Mouse (Mus musculus): Measurements from ENCODE around the gene Cab39l. TPM values are rescaled to one million over a fixed set of nuclear protein-coding genes. Genes with fewer than 3 reads are reported as not detected.

The Cab39l gene
- polyA plus RNA-seq, 1 experiment from 2014 or later = 26.5 TPM

DNA sequence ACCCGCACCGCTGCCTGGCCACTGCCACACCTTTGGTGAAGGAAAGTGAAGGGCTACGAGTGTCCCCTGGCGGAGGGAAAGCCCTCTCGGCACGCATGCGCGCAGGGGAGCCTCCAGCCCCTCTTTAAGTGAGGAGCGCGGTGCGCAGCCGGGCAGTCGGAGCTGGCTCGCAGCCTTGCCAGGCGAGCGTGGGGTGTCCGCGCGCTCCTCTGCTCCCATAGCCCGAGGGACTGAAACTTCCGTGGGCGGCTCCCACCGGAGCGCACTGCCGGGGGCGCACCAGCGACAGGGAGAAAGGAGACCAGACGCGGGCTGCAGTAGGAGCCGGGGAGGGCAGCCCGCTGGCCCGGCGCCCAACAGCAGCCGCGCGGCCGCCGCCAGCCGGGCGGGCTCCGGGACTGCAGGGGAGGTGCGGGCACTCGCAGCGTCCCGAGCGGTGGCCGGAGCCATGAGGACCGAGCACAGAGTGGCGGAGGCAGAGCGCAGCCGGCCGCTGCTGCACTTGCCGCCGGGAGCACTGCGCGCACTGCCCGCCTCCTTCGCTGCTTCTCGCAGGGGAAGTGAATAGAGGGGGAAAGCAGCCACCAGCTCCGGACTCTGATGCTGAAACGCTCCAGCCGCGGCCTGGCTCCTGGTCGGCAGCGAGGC lies 184.5 kb downstream of the Cab39l start, which contains the start of gene Shisa2:
TSS of gene Shisa2 (plus strand) at position 151 of the 648 bp plus-strand sequence.
- DNase-seq (peak; percentile 95), ATAC-seq (ENCODE audit: low FRiP score, low TSS enrichment) (peak; percentile 87)
- under 1% methylated on average over 65 of the region's 65 CpGs for WGBS
- Histone ChIP-seq H3K9me3 (ENCODE audit: control insufficient read depth, low read length) (no peaks in the 10 kb centered on the region), H3K4me2 (ENCODE audit: low read length) (peak within 1 kb of the TSS; percentile 83), H3K27ac (replicated peaks; ENCODE audit: low read depth, low read length) (peak within 1 kb of the TSS; percentile 76), H3K9ac (replicated peaks; ENCODE audit: low read length) (peak within 1 kb of the TSS; percentile 58), H3K36me3 (ENCODE audit: control insufficient read depth, insufficient read depth, low read length) (0 out of 2 replicates have a peak, but pooled peaks cover 4% of the 10 kb centered on the region), H3K4me1 (ENCODE audit: control insufficient read depth, insufficient read depth, low read length) (peaks cover 7% of the 10 kb centered on the region; the same call in 1 of the 2 replicates), H3K27me3 (ENCODE audit: control insufficient read depth, insufficient read depth, low read length) (peaks cover 8% of the 10 kb centered on the region; the same call in 1 of the 2 replicates), H3K4me3 (replicated peaks; ENCODE audit: low read depth, low read length) (peak within 1 kb of the TSS; percentile 61)

DNA sequence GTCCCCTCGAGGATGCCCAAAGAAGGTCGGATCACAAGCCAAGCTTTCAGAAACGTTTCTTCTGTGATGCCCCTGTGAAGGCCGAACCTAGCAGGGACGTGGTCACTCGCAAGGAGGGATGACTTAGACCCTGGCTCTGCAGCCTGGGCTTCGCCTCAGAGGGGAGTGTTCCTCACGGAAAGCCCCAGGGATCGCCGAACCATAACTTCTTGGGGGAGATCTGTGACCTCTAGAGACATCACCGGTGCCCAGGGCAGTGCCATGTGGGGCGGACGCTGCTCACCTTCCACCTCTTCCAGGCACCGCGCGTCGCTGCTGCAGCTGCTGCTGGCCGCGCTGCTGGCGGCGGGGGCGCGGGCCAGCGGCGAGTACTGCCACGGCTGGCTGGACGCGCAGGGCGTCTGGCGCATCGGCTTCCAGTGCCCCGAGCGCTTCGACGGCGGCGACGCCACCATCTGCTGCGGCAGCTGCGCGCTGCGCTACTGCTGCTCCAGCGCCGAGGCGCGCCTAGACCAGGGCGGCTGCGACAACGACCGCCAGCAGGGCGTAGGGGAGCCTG lies 185.1 kb downstream of the Cab39l start:
- ATAC-seq (ENCODE audit: low FRiP score, low TSS enrichment) (peak; percentile 77), DNase-seq (peak; percentile 83)
- Histone ChIP-seq H3K4me3 (replicated peaks; ENCODE audit: low read depth, low read length) (peak overlapping the region; percentile 61), H3K9ac (replicated peaks; ENCODE audit: low read length) (peak overlapping the region; percentile 58), H3K27ac (replicated peaks; ENCODE audit: low read depth, low read length) (peak overlapping the region; percentile 76), H3K36me3 (ENCODE audit: control insufficient read depth, insufficient read depth, low read length) (0 out of 2 replicates have a peak, but pooled peaks cover 4% of the 10 kb centered on the region), H3K4me2 (ENCODE audit: low read length) (peak overlapping the region; percentile 83), H3K9me3 (ENCODE audit: control insufficient read depth, low read length) (no peaks in the 10 kb centered on the region), H3K27me3 (ENCODE audit: control insufficient read depth, insufficient read depth, low read length) (peaks cover 8% of the 10 kb centered on the region; the same call in 1 of the 2 replicates), H3K4me1 (ENCODE audit: control insufficient read depth, insufficient read depth, low read length) (peaks cover 7% of the 10 kb centered on the region; the same call in 1 of the 2 replicates)
- WGBS = under 1% methylated on average over 50 of the region's 51 CpGs

DNA sequence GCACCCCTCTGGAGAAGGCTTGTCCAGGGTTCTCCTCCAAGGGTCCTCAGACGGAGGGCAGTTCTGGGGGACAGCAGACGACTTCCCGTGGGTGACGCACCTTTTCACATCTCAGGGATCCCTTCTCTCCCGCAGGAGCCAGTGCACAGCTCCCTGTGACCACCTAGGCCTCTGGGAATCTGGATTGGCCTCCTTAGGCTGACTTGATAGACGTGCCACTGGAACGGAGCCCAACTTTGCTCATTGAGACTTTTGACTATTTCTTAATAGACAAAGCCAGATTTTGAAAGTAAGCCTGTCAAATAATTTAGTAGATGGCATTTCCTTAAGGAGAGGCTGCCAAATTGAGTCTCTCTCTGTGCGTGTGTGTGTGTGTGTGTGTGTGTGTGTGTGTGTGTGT lies 185.9 kb downstream of the Cab39l start:
- H3K9me3 ChIP-seq (ENCODE audit: control insufficient read depth, low read length) = no peaks in the 10 kb centered on the region
- 0 out of 2 replicates have a peak, but pooled peaks cover 4% of the 10 kb centered on the region for H3K36me3 ChIP-seq (ENCODE audit: control insufficient read depth, insufficient read depth, low read length)
- H3K4me1 ChIP-seq (ENCODE audit: control insufficient read depth, insufficient read depth, low read length) = peaks cover 7% of the 10 kb centered on the region; the same call in 1 of the 2 replicates
- DNase-seq (peak; percentile 54), ATAC-seq (ENCODE audit: low FRiP score, low TSS enrichment) (no peak)
- WGBS = 19% methylated on average over 8 of the region's 8 CpGs
- H3K4me3 ChIP-seq (replicated peaks; ENCODE audit: low read depth, low read length) = peak overlapping the region; percentile 61
- peaks cover 8% of the 10 kb centered on the region; the same call in 1 of the 2 replicates for H3K27me3 ChIP-seq (ENCODE audit: control insufficient read depth, insufficient read depth, low read length)
- no peak overlapping the region for H3K27ac ChIP-seq (replicated peaks; ENCODE audit: low read depth, low read length)
- H3K9ac ChIP-seq (replicated peaks; ENCODE audit: low read length) = peak overlapping the region; percentile 58; the same call in 1 of the 2 replicates
- H3K4me2 ChIP-seq (ENCODE audit: low read length) = peak overlapping the region; percentile 83

DNA sequence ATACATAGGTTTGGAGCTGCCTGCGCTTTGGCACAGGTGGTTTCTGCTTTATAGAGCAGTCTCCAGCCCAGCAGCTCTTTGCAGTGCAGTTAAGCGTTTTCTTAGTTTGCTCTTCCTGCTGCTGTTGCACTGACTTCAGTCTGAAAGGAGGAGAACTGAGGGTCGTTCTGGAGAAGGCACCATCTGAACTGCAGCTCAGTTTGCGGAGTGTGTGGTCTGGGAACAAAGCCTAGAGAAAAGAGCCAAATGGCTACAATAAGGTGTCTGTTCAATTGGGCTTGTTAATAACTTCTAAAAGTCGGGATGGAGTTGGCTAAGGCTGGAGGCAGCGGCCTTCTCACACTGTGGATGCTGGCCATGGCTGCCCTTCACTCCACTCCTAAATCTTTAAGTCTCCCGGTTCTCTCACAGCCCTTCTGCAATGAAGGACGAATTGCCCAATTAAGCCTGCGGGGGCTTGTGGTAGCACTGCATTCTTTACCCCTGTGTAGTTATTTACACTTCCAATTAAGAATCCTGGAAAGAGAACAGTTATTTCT lies 186.4 kb downstream of the Cab39l start:
- Histone ChIP-seq H3K36me3 (ENCODE audit: control insufficient read depth, insufficient read depth, low read length) (0 out of 2 replicates have a peak, but pooled peaks cover 4% of the 10 kb centered on the region), H3K9ac (replicated peaks; ENCODE audit: low read length) (0 out of 2 replicates have a peak overlapping the region, but pooled peaks have one; percentile 1), H3K4me1 (ENCODE audit: control insufficient read depth, insufficient read depth, low read length) (peaks cover 7% of the 10 kb centered on the region; the same call in 1 of the 2 replicates), H3K27ac (replicated peaks; ENCODE audit: low read depth, low read length) (no peak overlapping the region), H3K4me2 (ENCODE audit: low read length) (peak overlapping the region; percentile 83), H3K4me3 (replicated peaks; ENCODE audit: low read depth, low read length) (peak overlapping the region; percentile 61), H3K27me3 (ENCODE audit: control insufficient read depth, insufficient read depth, low read length) (peaks cover 8% of the 10 kb centered on the region; the same call in 1 of the 2 replicates), H3K9me3 (ENCODE audit: control insufficient read depth, low read length) (no peaks in the 10 kb centered on the region)
- DNase-seq = peak; percentile 22
- 26% methylated on average over 9 of the region's 9 CpGs for WGBS
- ATAC-seq (ENCODE audit: low FRiP score, low TSS enrichment) = no peak

DNA sequence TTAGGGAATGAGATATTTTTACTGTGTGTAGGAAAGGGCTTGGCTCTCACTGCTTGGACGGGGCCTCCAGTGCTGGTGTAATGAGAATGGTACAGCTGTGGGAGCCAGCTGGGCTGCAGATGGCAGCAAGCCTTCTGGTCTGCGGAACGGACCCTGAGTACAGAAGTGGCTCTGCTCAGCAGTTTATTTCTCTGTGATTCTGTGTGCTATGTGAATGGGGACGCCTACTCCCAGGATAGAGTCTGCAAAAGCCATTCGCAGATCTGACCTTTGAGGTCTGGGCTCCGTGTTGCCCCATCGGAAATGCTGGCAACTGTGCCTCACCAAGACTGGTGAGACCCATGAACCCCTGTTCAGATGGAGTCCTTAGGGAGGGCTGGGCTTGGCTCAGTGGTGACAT lies 187.1 kb downstream of the Cab39l start:
- H3K36me3 ChIP-seq (ENCODE audit: control insufficient read depth, insufficient read depth, low read length) = 0 out of 2 replicates have a peak, but pooled peaks cover 4% of the 10 kb centered on the region
- H3K27ac ChIP-seq (replicated peaks; ENCODE audit: low read depth, low read length) = no peak overlapping the region
- 0 out of 2 replicates have a peak overlapping the region, but pooled peaks have one; percentile 12 for H3K9ac ChIP-seq (replicated peaks; ENCODE audit: low read length)
- peaks cover 4% of the 10 kb centered on the region; the same call in 1 of the 2 replicates for H3K27me3 ChIP-seq (ENCODE audit: control insufficient read depth, insufficient read depth, low read length)
- ATAC-seq (ENCODE audit: low FRiP score, low TSS enrichment) (no peak), DNase-seq (peak; percentile 67)
- peak overlapping the region; percentile 83 for H3K4me2 ChIP-seq (ENCODE audit: low read length)
- peak overlapping the region; percentile 61 for H3K4me3 ChIP-seq (replicated peaks; ENCODE audit: low read depth, low read length)
- no peaks in the 10 kb centered on the region for H3K9me3 ChIP-seq (ENCODE audit: control insufficient read depth, low read length)
- 47% methylated on average over 7 of the region's 7 CpGs for WGBS
- peaks cover 7% of the 10 kb centered on the region; the same call in 1 of the 2 replicates for H3K4me1 ChIP-seq (ENCODE audit: control insufficient read depth, insufficient read depth, low read length)

DNA sequence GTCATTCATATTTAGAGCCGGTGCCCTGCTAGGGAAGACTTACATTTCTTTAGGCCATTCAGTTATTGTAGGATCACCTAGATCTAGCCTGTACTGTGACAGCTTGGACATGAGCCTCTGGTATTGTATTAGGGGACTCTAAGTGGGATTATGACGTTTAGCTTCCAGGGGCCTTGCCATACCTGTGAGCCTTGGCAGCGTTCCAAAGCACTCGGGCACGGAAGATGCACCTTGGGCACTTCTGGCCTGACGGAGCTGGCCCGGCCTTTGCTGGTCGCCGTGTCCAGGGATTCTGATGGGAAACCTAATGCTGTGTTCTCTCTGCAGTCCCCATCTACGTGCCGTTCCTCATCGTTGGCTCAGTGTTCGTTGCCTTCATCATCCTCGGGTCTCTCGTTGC lies 188.5 kb downstream of the Cab39l start:
- H3K9me3 ChIP-seq (ENCODE audit: control insufficient read depth, low read length) = no peaks in the 10 kb centered on the region
- no peak overlapping the region for H3K4me3 ChIP-seq (replicated peaks; ENCODE audit: low read depth, low read length)
- H3K27ac ChIP-seq (replicated peaks; ENCODE audit: low read depth, low read length) = no peak overlapping the region
- ATAC-seq (ENCODE audit: low FRiP score, low TSS enrichment) (no peak), DNase-seq (no peak)
- no peak overlapping the region for H3K4me2 ChIP-seq (ENCODE audit: low read length)
- whole genome bisulfite sequencing = 90% methylated on average over 15 of the region's 15 CpGs
- peaks cover 3% of the 10 kb centered on the region; the same call in 1 of the 2 replicates for H3K27me3 ChIP-seq (ENCODE audit: control insufficient read depth, insufficient read depth, low read length)
- peaks cover 7% of the 10 kb centered on the region; the same call in 1 of the 2 replicates for H3K4me1 ChIP-seq (ENCODE audit: control insufficient read depth, insufficient read depth, low read length)
- H3K36me3 ChIP-seq (ENCODE audit: control insufficient read depth, insufficient read depth, low read length) = 0 out of 2 replicates have a peak, but pooled peaks cover 4% of the 10 kb centered on the region
- H3K9ac ChIP-seq (replicated peaks; ENCODE audit: low read length) = no peak overlapping the region

DNA sequence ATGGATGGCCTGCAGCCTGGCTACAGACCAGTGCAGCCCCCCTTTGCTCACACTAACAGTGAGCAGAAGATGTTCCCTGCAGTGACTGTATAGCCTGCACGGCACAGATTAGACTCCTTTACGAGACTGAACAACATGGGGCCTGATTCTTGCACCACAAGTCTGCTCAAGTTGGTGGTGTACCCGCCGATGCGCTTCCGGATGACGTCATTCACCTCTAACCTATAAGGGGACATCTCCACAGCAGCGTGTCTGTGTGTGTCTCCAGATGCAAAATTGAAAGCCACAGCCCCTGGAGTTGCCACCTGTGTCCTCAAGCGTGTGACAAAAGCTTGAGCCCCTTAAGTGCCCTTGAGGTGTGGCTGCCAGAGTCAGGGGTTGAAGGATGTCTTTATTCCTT lies 189.3 kb downstream of the Cab39l start:
- Histone ChIP-seq H3K9me3 (ENCODE audit: control insufficient read depth, low read length) (no peaks in the 10 kb centered on the region), H3K4me1 (ENCODE audit: control insufficient read depth, insufficient read depth, low read length) (peaks cover 7% of the 10 kb centered on the region; the same call in 1 of the 2 replicates), H3K27me3 (ENCODE audit: control insufficient read depth, insufficient read depth, low read length) (no peaks in the 10 kb centered on the region; the same call in 1 of the 2 replicates), H3K9ac (replicated peaks; ENCODE audit: low read length) (no peak overlapping the region), H3K27ac (replicated peaks; ENCODE audit: low read depth, low read length) (no peak overlapping the region), H3K4me2 (ENCODE audit: low read length) (no peak overlapping the region), H3K4me3 (replicated peaks; ENCODE audit: low read depth, low read length) (no peak overlapping the region), H3K36me3 (ENCODE audit: control insufficient read depth, insufficient read depth, low read length) (0 out of 2 replicates have a peak, but pooled peaks cover 4% of the 10 kb centered on the region)
- DNase-seq (no peak), ATAC-seq (ENCODE audit: low FRiP score, low TSS enrichment) (no peak)
- 90% methylated on average over 9 of the region's 9 CpGs for WGBS

DNA sequence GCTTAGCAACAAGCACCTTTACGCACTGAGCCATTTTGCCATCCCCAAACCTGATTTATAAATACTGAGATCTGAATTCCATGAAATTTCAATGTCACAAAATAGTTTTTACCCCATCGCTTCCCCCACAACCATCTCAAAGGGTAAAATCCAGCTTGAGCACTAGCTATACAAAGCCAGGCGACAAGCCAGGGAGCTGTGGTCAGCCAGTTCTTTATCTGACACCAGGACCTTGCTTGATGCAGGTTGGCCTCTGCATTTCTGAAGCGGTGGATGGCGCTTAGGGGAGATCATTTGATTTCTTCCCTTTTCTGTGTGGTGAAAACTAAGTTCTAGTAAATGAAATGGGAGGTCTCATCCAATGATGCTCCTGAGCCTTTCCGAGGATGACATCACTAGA lies 191.3 kb downstream of the Cab39l start:
- DNase-seq (no peak), ATAC-seq (ENCODE audit: low FRiP score, low TSS enrichment) (no peak)
- no peaks in the 10 kb centered on the region for H3K4me1 ChIP-seq (ENCODE audit: control insufficient read depth, insufficient read depth, low read length)
- H3K27me3 ChIP-seq (ENCODE audit: control insufficient read depth, insufficient read depth, low read length) = no peaks in the 10 kb centered on the region
- H3K9ac ChIP-seq (replicated peaks; ENCODE audit: low read length) = no peak overlapping the region
- WGBS = 92% methylated on average over 6 of the region's 6 CpGs
- no peak overlapping the region for H3K4me2 ChIP-seq (ENCODE audit: low read length)
- no peaks in the 10 kb centered on the region for H3K9me3 ChIP-seq (ENCODE audit: control insufficient read depth, low read length)
- H3K27ac ChIP-seq (replicated peaks; ENCODE audit: low read depth, low read length) = no peak overlapping the region
- no peak overlapping the region for H3K4me3 ChIP-seq (replicated peaks; ENCODE audit: low read depth, low read length)
- H3K36me3 ChIP-seq (ENCODE audit: control insufficient read depth, insufficient read depth, low read length) = 0 out of 2 replicates have a peak, but pooled peaks cover 4% of the 10 kb centered on the region
